Mouse (Mus musculus): ENCODE results near the gene Oas1e. TPM values are rescaled to one million over a fixed set of nuclear protein-coding genes. Genes with fewer than 3 reads are reported as not detected.
A peak's percentile ranks its signal among the peaks of the same experiment; 100 is the strongest.
"Not testable (repeated sequence)": the region's sequence is repeated elsewhere in the genome, so short reads cannot be mapped to it uniquely, and the experiment has no call there.

Oas1e gene
- polyA plus RNA-seq, 1 experiment from 2014 or later, result not detected

- Histone ChIP-seq H3K4me2 (ENCODE audit: low read depth, low read length) (peak overlapping the region; percentile 2; the same call in 1 of the 2 replicates), H3K27ac (replicated peaks; ENCODE audit: low read depth, low read length) (no peak overlapping the region), H3K9ac (replicated peaks; ENCODE audit: low read length) (no peak overlapping the region), H3K27me3 (ENCODE audit: control insufficient read depth, insufficient read depth, low read length) (no peaks in the 10 kb centered on the region), H3K4me1 (ENCODE audit: control insufficient read depth, insufficient read depth, low read length) (no peaks in the 10 kb centered on the region), H3K4me3 (ENCODE audit: low read depth, low read length) (no peak overlapping the region), H3K9me3 (replicated peaks; ENCODE audit: control insufficient read depth, low read length) (no peaks in the 10 kb centered on the region), H3K36me3 (replicated peaks; ENCODE audit: control insufficient read depth, insufficient read depth, low read depth, low read length) (no peaks in the 10 kb centered on the region)
- DNase-seq (ENCODE audit: low spot score) (no peak), ATAC-seq (replicated peaks; ENCODE audit: insufficient number of reproducible peaks, low FRiP score, low TSS enrichment, low read depth) (no peak)
- 82% methylated on average over 6 of the region's 6 CpGs for WGBS
Measured at GRCm38 (mm10) chr5:120813023-120813422, 17.7 kb upstream of the Oas1e start.

- peak within 1 kb of the TSS; percentile 38 for H3K4me2 ChIP-seq (ENCODE audit: low read depth, low read length)
- no peaks in the 10 kb centered on the region for H3K4me1 ChIP-seq (ENCODE audit: control insufficient read depth, insufficient read depth, low read length)
- ATAC-seq (replicated peaks; ENCODE audit: insufficient number of reproducible peaks, low FRiP score, low TSS enrichment, low read depth) (peak; percentile 86), DNase-seq (ENCODE audit: low spot score) (peak; percentile 91)
- WGBS, result 5% methylated on average over 18 of the region's 18 CpGs
- H3K9me3 ChIP-seq (replicated peaks; ENCODE audit: control insufficient read depth, low read length), result no peaks in the 10 kb centered on the region
- H3K4me3 ChIP-seq (ENCODE audit: low read depth, low read length), result peak within 1 kb of the TSS; percentile 12
- H3K9ac ChIP-seq (replicated peaks; ENCODE audit: low read length), result peak within 1 kb of the TSS; percentile 55
- H3K27ac ChIP-seq (replicated peaks; ENCODE audit: low read depth, low read length), result peak within 1 kb of the TSS; percentile 41; the same call in 1 of the 2 replicates
- no peaks in the 10 kb centered on the region for H3K36me3 ChIP-seq (replicated peaks; ENCODE audit: control insufficient read depth, insufficient read depth, low read depth, low read length)
- H3K27me3 ChIP-seq (ENCODE audit: control insufficient read depth, insufficient read depth, low read length), result no peaks in the 10 kb centered on the region
Measured at GRCm38 (mm10) chr5:120811951-120812819, 16.9 kb upstream of the Oas1e start, which contains the start of gene Oas1c. Oas1c (minus strand) TSS chr5:120812514.

DNA sequence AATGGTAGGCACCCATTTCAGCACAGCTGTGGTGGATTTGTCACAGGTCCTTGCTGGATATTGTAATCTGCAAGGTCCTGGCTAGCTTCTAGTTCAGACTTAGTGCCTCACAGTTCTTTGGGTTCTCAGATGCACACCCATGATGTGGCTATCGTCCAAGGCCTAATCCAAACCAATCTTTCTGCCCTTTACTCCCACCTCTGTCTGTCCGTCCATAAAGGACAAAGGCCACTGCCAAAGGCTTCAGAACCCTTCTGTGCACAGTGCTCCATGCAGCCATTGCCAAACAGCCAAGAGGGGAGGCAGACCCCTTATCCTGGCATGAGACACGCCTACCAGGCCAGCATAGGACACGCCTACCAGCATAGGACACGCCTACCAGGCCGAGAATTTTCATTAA lies 13.8 kb upstream of the Oas1e start:
- 38% methylated on average over 6 of the region's 6 CpGs for WGBS
- Histone ChIP-seq H3K36me3 (replicated peaks; ENCODE audit: control insufficient read depth, insufficient read depth, low read depth, low read length) (no peaks in the 10 kb centered on the region), H3K27ac (replicated peaks; ENCODE audit: low read depth, low read length) (no peak overlapping the region), H3K4me2 (ENCODE audit: low read depth, low read length) (no peak overlapping the region), H3K4me3 (ENCODE audit: low read depth, low read length) (no peak overlapping the region), H3K9ac (replicated peaks; ENCODE audit: low read length) (no peak overlapping the region), H3K4me1 (ENCODE audit: control insufficient read depth, insufficient read depth, low read length) (no peaks in the 10 kb centered on the region), H3K9me3 (replicated peaks; ENCODE audit: control insufficient read depth, low read length) (no peaks in the 10 kb centered on the region; the same call in 1 of the 2 replicates), H3K27me3 (ENCODE audit: control insufficient read depth, insufficient read depth, low read length) (no peaks in the 10 kb centered on the region)
- ATAC-seq (replicated peaks; ENCODE audit: insufficient number of reproducible peaks, low FRiP score, low TSS enrichment, low read depth) (no peak), DNase-seq (ENCODE audit: low spot score) (no peak)

- DNase-seq (ENCODE audit: low spot score) (peak; percentile 73), ATAC-seq (replicated peaks; ENCODE audit: insufficient number of reproducible peaks, low FRiP score, low TSS enrichment, low read depth) (no peak)
- no peak overlapping the region for H3K4me3 ChIP-seq (ENCODE audit: low read depth, low read length)
- H3K36me3 ChIP-seq (replicated peaks; ENCODE audit: control insufficient read depth, insufficient read depth, low read depth, low read length), result no peaks in the 10 kb centered on the region
- 73% methylated on average over 1 of the region's 1 CpGs for WGBS
- no peak overlapping the region for H3K4me2 ChIP-seq (ENCODE audit: low read depth, low read length)
- no peak overlapping the region for H3K27ac ChIP-seq (replicated peaks; ENCODE audit: low read depth, low read length)
- no peaks in the 10 kb centered on the region for H3K27me3 ChIP-seq (ENCODE audit: control insufficient read depth, insufficient read depth, low read length)
- no peaks in the 10 kb centered on the region for H3K4me1 ChIP-seq (ENCODE audit: control insufficient read depth, insufficient read depth, low read length)
- H3K9ac ChIP-seq (replicated peaks; ENCODE audit: low read length), result no peak overlapping the region
- no peaks in the 10 kb centered on the region; the same call in 1 of the 2 replicates for H3K9me3 ChIP-seq (replicated peaks; ENCODE audit: control insufficient read depth, low read length)
Measured at GRCm38 (mm10) chr5:120806458-120806857, 11.1 kb upstream of the Oas1e start.

DNA sequence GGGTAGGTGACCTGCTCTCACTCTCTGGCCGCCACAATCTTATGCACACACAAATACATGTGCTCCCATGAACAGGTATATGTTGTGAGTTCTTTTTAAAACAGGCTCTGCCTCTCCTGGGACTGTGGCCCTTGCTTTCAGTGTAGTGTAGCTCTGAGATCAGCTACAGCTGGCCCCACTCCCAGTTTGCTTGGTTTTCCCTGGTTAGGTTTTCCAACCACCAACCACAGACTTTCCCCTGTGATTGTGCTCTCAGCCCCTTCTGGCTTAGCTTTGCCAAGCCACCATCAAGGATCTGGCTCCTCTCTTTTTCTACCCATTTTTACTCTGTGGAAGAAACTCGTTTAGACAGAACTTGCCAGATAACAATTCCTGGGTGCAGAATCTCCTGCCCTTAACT lies 8.3 kb upstream of the Oas1e start:
- no peak overlapping the region for H3K4me3 ChIP-seq (ENCODE audit: low read depth, low read length)

GRCm38 (mm10) chr5:120798943-120799342 lies 3.6 kb upstream of the Oas1e start:
- not testable (repeated sequence) for ATAC-seq (replicated peaks; ENCODE audit: insufficient number of reproducible peaks, low FRiP score, low TSS enrichment, low read depth); H3K4me3 ChIP-seq (ENCODE audit: low read depth, low read length); H3K27ac ChIP-seq (replicated peaks; ENCODE audit: low read depth, low read length); DNase-seq (ENCODE audit: low spot score); H3K36me3 ChIP-seq (replicated peaks; ENCODE audit: control insufficient read depth, insufficient read depth, low read depth, low read length); H3K4me2 ChIP-seq (ENCODE audit: low read depth, low read length); H3K4me1 ChIP-seq (ENCODE audit: control insufficient read depth, insufficient read depth, low read length); H3K27me3 ChIP-seq (ENCODE audit: control insufficient read depth, insufficient read depth, low read length); H3K9ac ChIP-seq (replicated peaks; ENCODE audit: low read length); H3K9me3 ChIP-seq (replicated peaks; ENCODE audit: control insufficient read depth, low read length)
- 64% methylated on average over 2 of the region's 2 CpGs for WGBS

More for the DNA sequence above, 8.3 kb upstream of the Oas1e start:
- Histone ChIP-seq H3K27ac (replicated peaks; ENCODE audit: low read depth, low read length) (no peak overlapping the region), H3K4me1 (ENCODE audit: control insufficient read depth, insufficient read depth, low read length) (no peaks in the 10 kb centered on the region), H3K9me3 (replicated peaks; ENCODE audit: control insufficient read depth, low read length) (no peaks in the 10 kb centered on the region; the same call in 1 of the 2 replicates), H3K27me3 (ENCODE audit: control insufficient read depth, insufficient read depth, low read length) (no peaks in the 10 kb centered on the region), H3K4me2 (ENCODE audit: low read depth, low read length) (no peak overlapping the region), H3K9ac (replicated peaks; ENCODE audit: low read length) (no peak overlapping the region), H3K36me3 (replicated peaks; ENCODE audit: control insufficient read depth, insufficient read depth, low read depth, low read length) (no peaks in the 10 kb centered on the region)
- DNase-seq (ENCODE audit: low spot score) (no peak), ATAC-seq (replicated peaks; ENCODE audit: insufficient number of reproducible peaks, low FRiP score, low TSS enrichment, low read depth) (no peak)
- 80% methylated on average over 2 of the region's 2 CpGs for WGBS

GRCm38 (mm10) chr5:120798147-120798546 lies 2.8 kb upstream of the Oas1e start:
- H3K4me3 ChIP-seq (ENCODE audit: low read depth, low read length); H3K27me3 ChIP-seq (ENCODE audit: control insufficient read depth, insufficient read depth, low read length); ATAC-seq (replicated peaks; ENCODE audit: insufficient number of reproducible peaks, low FRiP score, low TSS enrichment, low read depth); H3K4me2 ChIP-seq (ENCODE audit: low read depth, low read length); H3K27ac ChIP-seq (replicated peaks; ENCODE audit: low read depth, low read length); H3K9ac ChIP-seq (replicated peaks; ENCODE audit: low read length); DNase-seq (ENCODE audit: low spot score); H3K36me3 ChIP-seq (replicated peaks; ENCODE audit: control insufficient read depth, insufficient read depth, low read depth, low read length); H3K4me1 ChIP-seq (ENCODE audit: control insufficient read depth, insufficient read depth, low read length); H3K9me3 ChIP-seq (replicated peaks; ENCODE audit: control insufficient read depth, low read length): not testable (repeated sequence)
- WGBS, result 80% methylated on average over 5 of the region's 5 CpGs

- Histone ChIP-seq H3K9me3 (replicated peaks; ENCODE audit: control insufficient read depth, low read length) (no peaks in the 10 kb centered on the region), H3K36me3 (replicated peaks; ENCODE audit: control insufficient read depth, insufficient read depth, low read depth, low read length) (no peaks in the 10 kb centered on the region), H3K4me3 (ENCODE audit: low read depth, low read length) (no peak overlapping the region), H3K4me2 (ENCODE audit: low read depth, low read length) (no peak overlapping the region), H3K27me3 (ENCODE audit: control insufficient read depth, insufficient read depth, low read length) (no peaks in the 10 kb centered on the region), H3K9ac (replicated peaks; ENCODE audit: low read length) (no peak overlapping the region), H3K4me1 (ENCODE audit: control insufficient read depth, insufficient read depth, low read length) (no peaks in the 10 kb centered on the region), H3K27ac (replicated peaks; ENCODE audit: low read depth, low read length) (no peak overlapping the region)
- DNase-seq (ENCODE audit: low spot score), result peak; percentile 54
- 38% methylated on average over 2 of the region's 2 CpGs for WGBS
- ATAC-seq (replicated peaks; ENCODE audit: insufficient number of reproducible peaks, low FRiP score, low TSS enrichment, low read depth), result no peak
Measured at GRCm38 (mm10) chr5:120793043-120793442, 2.3 kb downstream of the Oas1e start.
